Mouse (Mus musculus) lung, adult 2 months (tissue): ENCODE measurements around the gene Lsm4.

Experiments
- CTCF ChIP-seq: fragments of 200-500 bp; IDR thresholded peaks from 2 replicates; pipeline ENCODE4 v1.5.1; 2011; ENCODE audit warnings: mild to moderate bottlenecking, low read length, control low read depth; ENCODE audit not compliant: insufficient read depth
- POLR2A ChIP-seq: fragments of 200-500 bp; IDR thresholded peaks from 2 replicates; pipeline ENCODE4 v1.6.1; 2011; ENCODE audit warnings: low read depth, mild to moderate bottlenecking, control low read depth, low read length, borderline replicate concordance; ENCODE audit errors: extremely low read depth

DNA sequence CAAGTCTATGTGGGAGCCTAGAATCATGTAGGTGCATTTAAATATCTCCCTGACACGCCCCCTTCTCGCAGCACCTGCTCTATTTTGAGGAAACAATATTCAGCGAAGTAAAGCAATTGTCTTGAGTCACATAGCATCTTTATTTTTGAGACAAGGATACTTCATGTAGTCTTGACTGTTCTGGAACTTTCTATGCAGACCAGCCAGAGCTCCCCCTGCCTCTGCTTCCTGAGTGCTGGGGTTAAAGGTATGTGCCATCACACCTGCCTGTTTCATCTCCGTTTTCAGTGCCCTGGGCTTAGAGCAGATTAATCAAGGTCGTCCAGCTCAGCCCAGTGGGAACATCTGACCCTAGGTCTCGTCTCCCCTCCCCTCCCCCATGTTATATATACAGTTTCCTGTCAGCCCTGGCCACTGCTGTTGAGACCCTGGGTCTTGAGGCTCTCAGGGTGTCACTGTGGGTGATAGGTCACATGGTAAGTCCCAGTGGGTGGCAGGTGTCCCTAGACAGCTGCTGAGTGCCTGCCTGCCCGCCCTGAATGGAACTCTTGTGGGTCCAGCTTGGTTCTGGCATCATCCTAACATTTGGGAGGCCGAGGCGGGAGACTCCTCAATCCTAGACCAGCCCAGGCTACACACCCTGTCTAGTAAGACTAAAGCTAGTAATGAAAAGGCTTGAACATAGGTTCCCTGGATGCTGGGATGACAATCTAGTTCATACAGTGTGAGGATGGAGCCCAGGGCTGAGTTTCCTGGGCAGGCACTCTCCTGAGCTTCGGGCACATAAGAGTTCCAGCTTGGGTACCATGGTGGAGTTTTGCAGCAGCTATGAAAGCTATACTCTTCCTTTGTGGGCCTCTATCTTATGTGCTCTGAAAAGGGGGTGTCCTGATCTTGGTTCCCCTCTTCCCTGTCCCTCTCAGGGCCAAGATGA, 28.3 kb downstream of the Lsm4 start:
- TF ChIP-seq CTCF = no peak
- peak; percentile 53; the same call in 1 of the 2 replicates for TF ChIP-seq POLR2A
